19 mouse cellular contexts compared by ENCODE assay signal in the genomic region with DNA sequence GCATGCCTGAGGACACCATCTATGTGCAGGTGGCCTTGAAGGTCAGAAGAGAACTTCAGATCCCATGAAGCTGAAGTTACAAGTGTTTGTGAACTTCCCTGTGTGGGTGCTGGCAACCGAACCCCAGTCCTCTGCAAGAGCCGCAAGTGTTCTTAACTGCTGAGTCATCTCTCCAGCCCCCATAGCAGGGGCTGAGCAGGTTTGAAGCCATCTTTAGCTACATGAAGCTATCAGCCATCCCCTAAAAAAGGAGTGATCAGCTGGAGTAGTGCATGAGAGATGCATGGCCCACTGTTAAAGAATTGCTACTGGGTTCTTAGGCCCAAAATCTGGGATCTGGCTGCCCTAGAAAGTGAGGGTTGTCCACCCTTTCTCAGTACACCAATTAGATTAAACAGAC. TPM values are rescaled to one million over a fixed set of nuclear protein-coding genes. Genes with fewer than 3 reads are reported as not detected.
DNase-seq lines count a peak whose midpoint lies in the region; ATAC-seq and TF ChIP-seq lines count a peak whose summit lies in the region.
"Had no signal": no experiment of that assay in that cellular context is flagged by ENCODE, and none has a peak within 500 bp of the region (broad histone marks: within the 10 kb centered on the region; RNA-seq: fewer than 3 reads in every experiment).

No protein-coding gene starts in this region.

- no peak for TF ChIP-seq EP300 in lung, postnatal 0 days (IDR thresholded peaks at IDR 0.05)

- no peak for TF ChIP-seq CTCF in lung, postnatal 0 days (IDR thresholded peaks at IDR 0.05)

- no peaks in the 10 kb centered on the region for H3K9me3 ChIP-seq in kidney, embryonic 14.5 days (ENCODE audit: control insufficient read depth, low read length)
- no peaks in the 10 kb centered on the region for H3K9me3 ChIP-seq in lung, postnatal 0 days (ENCODE audit: low read length)
- H3K9me3 ChIP-seq in stomach, embryonic 16.5 days (replicated peaks; ENCODE audit: control insufficient read depth, low read length), result no peaks in the 10 kb centered on the region
- H3K9me3 ChIP-seq: embryonic facial prominence, embryonic 12.5 days; forebrain, embryonic 15.5 days; hindbrain, embryonic 13.5 days; limb, embryonic 10.5 days; neural tube, embryonic 15.5 days had no signal

- no peaks in the 10 kb centered on the region for H3K27me3 ChIP-seq in kidney, embryonic 14.5 days (ENCODE audit: control insufficient read depth, insufficient read depth, low read length)
- no peaks in the 10 kb centered on the region for H3K27me3 ChIP-seq in lung, postnatal 0 days (replicated peaks; ENCODE audit: insufficient read depth, low read length)
- no peaks in the 10 kb centered on the region for H3K27me3 ChIP-seq in stomach, embryonic 16.5 days (ENCODE audit: control insufficient read depth, insufficient read depth, low read length)
- H3K27me3 ChIP-seq: embryonic facial prominence, embryonic 12.5 days had no signal

- H3K4me1 ChIP-seq in kidney, embryonic 14.5 days (ENCODE audit: control insufficient read depth, insufficient read depth, low read length), result peaks cover 35% of the 10 kb centered on the region
- peaks cover 32% of the 10 kb centered on the region for H3K4me1 ChIP-seq in lung, postnatal 0 days (ENCODE audit: insufficient read depth, low read depth, low read length)
- H3K4me1 ChIP-seq in stomach, embryonic 16.5 days (ENCODE audit: control insufficient read depth, insufficient read depth, low read length), result peaks cover 53% of the 10 kb centered on the region

- H3K4me3 ChIP-seq in kidney, embryonic 14.5 days (ENCODE audit: low read length), result no peak overlapping the region
- no peak overlapping the region for H3K4me3 ChIP-seq in lung, postnatal 0 days (ENCODE audit: low read depth, low read length)
- H3K4me3 ChIP-seq in stomach, embryonic 16.5 days (replicated peaks; ENCODE audit: low read length), result no peak overlapping the region
- H3K4me3 ChIP-seq: embryonic facial prominence, embryonic 12.5 days; forebrain, embryonic 15.5 days; hindbrain, embryonic 13.5 days; left cerebral cortex, adult 2 months; limb, embryonic 10.5 days; myocyte; neural tube, embryonic 15.5 days had no signal

- no peak overlapping the region for H3K4me2 ChIP-seq in kidney, embryonic 14.5 days (replicated peaks; ENCODE audit: low read depth, low read length)
- no peak overlapping the region for H3K4me2 ChIP-seq in lung, postnatal 0 days (replicated peaks; ENCODE audit: low read depth, low read length)
- H3K4me2 ChIP-seq in stomach, embryonic 16.5 days (ENCODE audit: low read depth, low read length), result no peak overlapping the region
- H3K4me2 ChIP-seq: embryonic facial prominence, embryonic 12.5 days; forebrain, embryonic 15.5 days; hindbrain, embryonic 13.5 days; neural tube, embryonic 15.5 days had no signal

- WGBS in kidney, embryonic 14.5 days, result 89% methylated on average over 2 of the region's 2 CpGs
- 89% methylated on average over 2 of the region's 2 CpGs for WGBS in lung, postnatal 0 days
- 92% methylated on average over 2 of the region's 2 CpGs for WGBS in stomach, embryonic 16.5 days

- no peak for ATAC-seq in kidney, embryonic 14.5 days (ENCODE audit: low FRiP score, low TSS enrichment)
- no peak for ATAC-seq in lung, postnatal 0 days
- no peak for ATAC-seq in stomach, embryonic 16.5 days (ENCODE audit: insufficient read depth, low FRiP score)
- ATAC-seq: forebrain, embryonic 15.5 days had no signal

- peak; percentile 91 for DNase-seq in heart, adult 11 months
- no peak for DNase-seq in heart, postnatal 4 days
- DNase-seq in kidney, adult 8-10 months, result no peak
- DNase-seq in lung, postnatal 0 days (ENCODE audit: low spot score), result no peak
- no peak for DNase-seq in lung, postnatal 25 days (ENCODE audit: low spot score)
- no peak for DNase-seq in embryo, embryonic 10.5 days (ENCODE audit: low spot score)
- DNase-seq: cerebellum, adult 11-12 months; midbrain, embryonic 14.5 days; right cerebral cortex, postnatal 25 days had no signal

- peak overlapping the region; percentile 42; the same call in 1 of the 2 replicates for H3K27ac ChIP-seq in kidney, embryonic 14.5 days (ENCODE audit: low read depth, low read length)
- 0 out of 2 replicates have a peak overlapping the region, but pooled peaks have one; percentile 43 for H3K27ac ChIP-seq in lung, postnatal 0 days (ENCODE audit: low read length)
- H3K27ac ChIP-seq in stomach, embryonic 16.5 days (ENCODE audit: low read length), result peak overlapping the region; percentile 43
- H3K27ac ChIP-seq: embryonic facial prominence, embryonic 12.5 days; forebrain, embryonic 15.5 days; hindbrain, embryonic 13.5 days; left cerebral cortex, adult 2 months; limb, embryonic 10.5 days; liver, embryonic 14.5 days; neural tube, embryonic 15.5 days had no signal

- H3K9ac ChIP-seq in kidney, embryonic 14.5 days (ENCODE audit: low read depth, low read length), result no peak overlapping the region
- no peak overlapping the region for H3K9ac ChIP-seq in lung, postnatal 0 days (replicated peaks; ENCODE audit: low read depth)
- no peak overlapping the region for H3K9ac ChIP-seq in stomach, embryonic 16.5 days (ENCODE audit: low read length)
- H3K9ac ChIP-seq: embryonic facial prominence, embryonic 12.5 days; forebrain, embryonic 15.5 days; hindbrain, embryonic 13.5 days; liver, embryonic 14.5 days; neural tube, embryonic 15.5 days had no signal

- peaks cover 34% of the 10 kb centered on the region for H3K36me3 ChIP-seq in kidney, embryonic 14.5 days (ENCODE audit: control insufficient read depth, insufficient read depth, low read length)
- 0 out of 2 replicates have a peak, but pooled peaks cover 5% of the 10 kb centered on the region for H3K36me3 ChIP-seq in lung, postnatal 0 days (ENCODE audit: insufficient read depth, low read length)
- H3K36me3 ChIP-seq in stomach, embryonic 16.5 days (ENCODE audit: control insufficient read depth, insufficient read depth, low read length), result no peaks in the 10 kb centered on the region
- H3K36me3 ChIP-seq: forebrain, embryonic 15.5 days; hindbrain, embryonic 13.5 days had no signal

RNA-seq across cellular contexts. Expression of gene Dhrs3, which starts 6.1 kb away (rescaled TPM):
- total RNA-seq in heart, postnatal 4 days (2021), result 10 to 100 TPM; 40.6 to 50.7 TPM
- polyA plus RNA-seq in kidney, embryonic 14.5 days (2014; fragmentation: Nextera tagmentation; extraction: Ambion mirVana), result 153 and 226 TPM in 2 replicates
- polyA plus RNA-seq in lung, postnatal 0 days (2015; fragmentation: Nextera tagmentation; extraction: Ambion mirVana), result 177 and 229 TPM in 2 replicates
- polyA plus RNA-seq in stomach, embryonic 16.5 days (2015; fragmentation: Nextera tagmentation; extraction: Ambion mirVana), result 118 and 119 TPM in 2 replicates
